Mouse (Mus musculus) layer of hippocampus, postnatal 14 days (tissue): ENCODE data around the gene Svs3a. TPM values are rescaled to one million over a fixed set of nuclear protein-coding genes. Genes with fewer than 3 reads are reported as not detected.
"Not testable (repeated sequence)": the region's sequence is repeated elsewhere in the genome, so short reads cannot be mapped to it uniquely, and the experiment has no call there.

Experiments
- DNase-seq, 2 experiments: peaks; one replicate each; pipeline ENCODE4 v3.0.0; 2021 to 2022; ENCODE audit warnings: low spot score in 2 of 2, mixed read lengths in 1 of 2
- long read RNA-seq, 2 experiments: library from polyadenylated mRNA; stranded (forward); transcript quantifications; one replicate each; pipeline ENCODE4 v2.0.0; 2021
- total RNA-seq, 2 experiments: library from RNA; stranded (reverse); gene quantifications; 2 replicates each; pipeline ENCODE4 v1.2.3; 2021

Gene Svs3a
- not detected for total RNA-seq
- long read RNA-seq, experiment 1: 0 reads
- long read RNA-seq, experiment 2: 0 reads

DNA sequence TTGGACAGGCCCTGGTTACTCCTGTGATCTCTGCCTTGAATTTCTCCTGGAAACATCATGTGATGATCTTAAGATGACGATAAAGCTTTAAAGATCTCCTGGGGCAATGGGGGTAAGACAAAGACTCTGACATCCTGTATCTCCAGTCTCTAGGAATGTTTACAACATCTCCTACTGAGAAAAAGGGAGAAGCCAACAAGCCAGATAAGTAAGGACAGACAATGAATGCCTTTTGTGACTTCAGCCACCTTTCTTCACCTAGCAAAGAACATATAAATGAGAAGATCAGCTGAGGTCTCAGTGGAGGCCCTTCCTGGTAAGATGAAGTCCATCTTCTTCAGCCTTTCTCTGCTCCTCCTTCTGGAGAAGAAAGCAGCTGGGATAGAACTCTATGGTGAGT is at the start of gene Svs3a:
Svs3a (plus strand) TSS at position 301 of the 400 bp plus-strand sequence.
- DNase-seq: not testable (repeated sequence)

DNA sequence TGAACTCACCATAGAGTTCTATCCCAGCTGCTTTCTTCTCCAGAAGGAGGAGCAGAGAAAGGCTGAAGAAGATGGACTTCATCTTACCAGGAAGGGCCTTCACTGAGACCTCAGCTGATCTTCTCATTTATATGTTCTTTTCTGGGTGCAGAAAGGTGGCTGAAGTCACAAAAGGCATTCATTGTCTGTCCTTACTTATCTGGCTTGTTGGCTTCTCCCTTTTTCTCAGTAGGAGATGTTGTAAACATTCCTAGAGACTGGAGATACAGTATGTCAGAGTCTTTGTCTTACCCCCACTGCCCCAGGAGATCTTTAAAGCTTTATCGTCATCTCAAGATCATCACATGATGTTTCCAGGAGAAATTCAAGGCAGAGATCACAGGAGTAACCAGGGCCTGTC is 32.5 kb upstream of the Svs3a start, which contains the start of gene Svs3b:
Svs3b (minus strand) TSS at position 101 of the 400 bp plus-strand sequence.
- DNase-seq: not testable (repeated sequence)

- no peak for DNase-seq
Measured at GRCm38 (mm10) chr2:164278359-164278758, 10.7 kb upstream of the Svs3a start, which contains the start of gene Svs4. Gene Svs4, minus strand, starts transcription at chr2:164278459.

GRCm38 (mm10) chr2:164312599-164312998 is 23.5 kb downstream of the Svs3a start:
- DNase-seq: no peak

- not testable (repeated sequence) for DNase-seq
Measured at GRCm38 (mm10) chr2:164315460-164315859, 26.4 kb downstream of the Svs3a start.

GRCm38 (mm10) chr2:164316451-164316850 is 27.4 kb downstream of the Svs3a start, which contains the start of gene Svs6:
Gene Svs6, plus strand, starts transcription at chr2:164316751.
- not testable (repeated sequence) for DNase-seq

DNA sequence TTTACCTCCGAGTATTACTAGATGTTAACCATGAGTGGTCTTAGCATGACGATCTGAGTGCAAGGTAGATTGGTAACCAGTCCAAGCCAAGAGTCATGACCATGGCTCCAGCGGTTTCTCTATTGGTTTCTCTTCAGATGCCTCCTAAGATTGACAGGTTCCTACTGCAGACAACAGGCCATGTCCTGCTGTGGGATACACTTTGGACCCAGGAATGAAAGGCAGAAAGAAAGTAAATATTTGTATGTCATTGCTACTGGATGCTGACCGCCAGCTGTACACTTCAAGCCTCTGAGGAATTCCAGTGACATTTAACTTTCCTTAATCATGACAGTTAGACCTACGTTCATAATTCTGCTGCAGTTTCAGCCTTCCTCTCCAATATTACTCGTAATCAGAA is 31.9 kb downstream of the Svs3a start:
- DNase-seq: no peak

GRCm38 (mm10) chr2:164332440-164332839 is 43.4 kb downstream of the Svs3a start, which contains the start of gene Svs5:
Gene Svs5, plus strand, starts transcription at chr2:164332740.
- not testable (repeated sequence) for DNase-seq

Other genes with a start within 250 kb of the Svs3a start
- gene Stk4, start 218.9 kb upstream of the Svs3a start, total RNA-seq: 10 to 100 TPM; 41.5 to 43.0 TPM
- 10 to 100 TPM; 55.3 to 58.4 TPM for gene Tomm34, start 218.1 kb upstream of the Svs3a start, total RNA-seq
- gene Kcns1, start 118.2 kb upstream of the Svs3a start, total RNA-seq: 1 to 10 TPM; 5.9 to 6.4 TPM
- not detected for gene Wfdc5, start 106.5 kb upstream of the Svs3a start, total RNA-seq
- not detected for gene Wfdc12, start 98.7 kb upstream of the Svs3a start, total RNA-seq
- gene Wfdc15a, start 89.1 kb upstream of the Svs3a start, total RNA-seq: not detected
- gene Wfdc15b, start 67.6 kb upstream of the Svs3a start, total RNA-seq: not detected
- gene Svs2, start 50.8 kb upstream of the Svs3a start, total RNA-seq: not detected
- gene Svs3b, start 32.6 kb upstream of the Svs3a start, total RNA-seq: not detected
- gene Svs4, start 10.8 kb upstream of the Svs3a start, total RNA-seq: not detected
- gene Svs6, start 27.5 kb downstream of the Svs3a start, total RNA-seq: not detected
- not detected for gene Svs5, start 43.5 kb downstream of the Svs3a start, total RNA-seq
- 1 to 10 TPM; 1.2 to 2.0 TPM for gene Slpi, start 99.8 kb downstream of the Svs3a start, total RNA-seq
- gene Rbpjl, start 113.9 kb downstream of the Svs3a start, total RNA-seq: under 1 TPM; 0.41 to 0.91 TPM
- 10 to 100 TPM; 21.2 to 21.6 TPM for gene Matn4, start 115.9 kb downstream of the Svs3a start, total RNA-seq
- 100 to 1,000 TPM; 117 to 137 TPM for gene Sdc4, start 154.6 kb downstream of the Svs3a start, total RNA-seq
- 10 to 100 TPM; 39.1 to 44.7 TPM for gene Sys1, start 167.7 kb downstream of the Svs3a start, total RNA-seq
- 10 to 100 TPM; 12.7 to 18.8 TPM for gene Gm20458, start 171.7 kb downstream of the Svs3a start, total RNA-seq
- not detected for gene Trp53tg5, start 184.5 kb downstream of the Svs3a start, total RNA-seq
- gene Dbndd2, start 196.8 kb downstream of the Svs3a start, total RNA-seq: 10 to 100 TPM; 87.6 to 88.0 TPM
- 10 to 100 TPM; 95.2 to 96.5 TPM for gene Pigt, start 208.3 kb downstream of the Svs3a start, total RNA-seq